Mouse (Mus musculus): ENCODE results near the gene Sept1. TPM values are rescaled to one million over a fixed set of nuclear protein-coding genes. Genes with fewer than 3 reads are reported as not detected.

The Sept1 gene
- total and polyA plus RNA-seq, 3 experiments: 51.1 to 263 (median 128) TPM

GRCm38 (mm10) chr7:127211014-127211745 lies 21.8 kb downstream of the Sept1 start:
- no peak for TF ChIP-seq TAL1 (conservative IDR thresholded peaks at IDR 0.05; ENCODE audit: low read depth, low read length)
- no peak for TF ChIP-seq GATA1 (IDR thresholded peaks at IDR 0.05; ENCODE audit: borderline replicate concordance, low read length)
- TF ChIP-seq CTCF (IDR thresholded peaks at IDR 0.05; ENCODE audit: low read depth, low read length): no peak
- no peak for TF ChIP-seq GATA2 (IDR thresholded peaks at IDR 0.05; ENCODE audit: borderline replicate concordance, low read depth, low read length)
- TF ChIP-seq POLR2AphosphoS5 (IDR thresholded peaks at IDR 0.05; ENCODE audit: insufficient replicate concordance, low read depth, low read length): no peak
- H3K4me3 ChIP-seq (ENCODE audit: low read depth, low read length): no peak overlapping the region
- H3K4me1 ChIP-seq (ENCODE audit: insufficient read depth, low read depth, low read length): peaks cover 69% of the 10 kb centered on the region

GRCm38 (mm10) chr7:127210266-127210665 lies 22.7 kb downstream of the Sept1 start:
- H3K4me1 ChIP-seq (ENCODE audit: insufficient read depth, low read depth, low read length): peaks cover 69% of the 10 kb centered on the region
- no peak overlapping the region for H3K4me3 ChIP-seq (ENCODE audit: low read depth, low read length)
- H3K9me3 ChIP-seq (replicated peaks): no peaks in the 10 kb centered on the region
- no peaks in the 10 kb centered on the region for H3K27me3 ChIP-seq (ENCODE audit: insufficient read depth, low read length)
- peaks cover 26% of the 10 kb centered on the region for H3K36me3 ChIP-seq (replicated peaks)
- no peak for ATAC-seq (ENCODE audit: extremely low read depth, insufficient number of reproducible peaks, low FRiP score, poor library complexity, severe bottlenecking)
- no peak for DNase-seq (ENCODE audit: low spot score)
- no peak for TF ChIP-seq POLR2AphosphoS5 (IDR thresholded peaks at IDR 0.05; ENCODE audit: insufficient replicate concordance, low read depth, low read length)
- TF ChIP-seq GATA2 (IDR thresholded peaks at IDR 0.05; ENCODE audit: borderline replicate concordance, low read depth, low read length): no peak
- TF ChIP-seq GATA1 (IDR thresholded peaks at IDR 0.05; ENCODE audit: borderline replicate concordance, low read length): no peak
- no peak for TF ChIP-seq TAL1 (conservative IDR thresholded peaks at IDR 0.05; ENCODE audit: low read depth, low read length)
- no peak for TF ChIP-seq CTCF (IDR thresholded peaks at IDR 0.05; ENCODE audit: low read depth, low read length)

More at GRCm38 (mm10) chr7:127211014-127211745, 21.8 kb downstream of the Sept1 start:
- ATAC-seq (ENCODE audit: extremely low read depth, insufficient number of reproducible peaks, low FRiP score, poor library complexity, severe bottlenecking): no peak
- Histone ChIP-seq H3K27me3 (ENCODE audit: insufficient read depth, low read length) (no peaks in the 10 kb centered on the region), H3K9me3 (replicated peaks) (no peaks in the 10 kb centered on the region), H3K36me3 (replicated peaks) (peaks cover 28% of the 10 kb centered on the region)
- no peak for DNase-seq (ENCODE audit: low spot score)

GRCm38 (mm10) chr7:127209851-127210250 lies 23.1 kb downstream of the Sept1 start:
- Histone ChIP-seq H3K4me3 (ENCODE audit: low read depth, low read length) (peak overlapping the region; percentile 65; the same call in 1 of the 2 replicates), H3K36me3 (replicated peaks) (peaks cover 26% of the 10 kb centered on the region), H3K4me1 (ENCODE audit: insufficient read depth, low read depth, low read length) (peaks cover 69% of the 10 kb centered on the region), H3K27me3 (ENCODE audit: insufficient read depth, low read length) (no peaks in the 10 kb centered on the region), H3K9me3 (replicated peaks) (no peaks in the 10 kb centered on the region)
- DNase-seq (ENCODE audit: low spot score): no peak
- TF ChIP-seq TAL1 (conservative IDR thresholded peaks at IDR 0.05; ENCODE audit: low read depth, low read length) (no peak), CTCF (IDR thresholded peaks at IDR 0.05; ENCODE audit: low read depth, low read length) (no peak), GATA2 (IDR thresholded peaks at IDR 0.05; ENCODE audit: borderline replicate concordance, low read depth, low read length) (no peak), POLR2AphosphoS5 (IDR thresholded peaks at IDR 0.05; ENCODE audit: insufficient replicate concordance, low read depth, low read length) (no peak), GATA1 (IDR thresholded peaks at IDR 0.05; ENCODE audit: borderline replicate concordance, low read length) (no peak)
- no peak for ATAC-seq (ENCODE audit: extremely low read depth, insufficient number of reproducible peaks, low FRiP score, poor library complexity, severe bottlenecking)

GRCm38 (mm10) chr7:127208553-127209438 lies 24.1 kb downstream of the Sept1 start, which contains the start of gene Mylpf:
Gene Mylpf, plus strand, starts transcription at chr7:127208890.
- H3K27me3 ChIP-seq (ENCODE audit: insufficient read depth, low read length): no peaks in the 10 kb centered on the region
- H3K4me1 ChIP-seq (ENCODE audit: insufficient read depth, low read depth, low read length): peaks cover 67% of the 10 kb centered on the region
- ATAC-seq (ENCODE audit: extremely low read depth, insufficient number of reproducible peaks, low FRiP score, poor library complexity, severe bottlenecking): peak; percentile 90
- DNase-seq (ENCODE audit: low spot score): peak; percentile 93
- no peaks in the 10 kb centered on the region for H3K9me3 ChIP-seq (replicated peaks)
- peak within 1 kb of the TSS; percentile 76 for H3K4me3 ChIP-seq (ENCODE audit: low read depth, low read length)
- H3K36me3 ChIP-seq (replicated peaks): peaks cover 26% of the 10 kb centered on the region
- TF ChIP-seq POLR2AphosphoS5 (IDR thresholded peaks at IDR 0.05; ENCODE audit: insufficient replicate concordance, low read depth, low read length) (no peak), GATA2 (IDR thresholded peaks at IDR 0.05; ENCODE audit: borderline replicate concordance, low read depth, low read length) (no peak), GATA1 (IDR thresholded peaks at IDR 0.05; ENCODE audit: borderline replicate concordance, low read length) (no peak), CTCF (IDR thresholded peaks at IDR 0.05; ENCODE audit: low read depth, low read length) (no peak), TAL1 (conservative IDR thresholded peaks at IDR 0.05; ENCODE audit: low read depth, low read length) (no peak)

GRCm38 (mm10) chr7:127208295-127208552 lies 24.7 kb downstream of the Sept1 start, which contains the start of gene Tbc1d10b:
Gene Tbc1d10b, minus strand, starts transcription at chr7:127208468.
- H3K9me3 ChIP-seq (replicated peaks): no peaks in the 10 kb centered on the region
- TF ChIP-seq POLR2AphosphoS5 (IDR thresholded peaks at IDR 0.05; ENCODE audit: insufficient replicate concordance, low read depth, low read length) (no peak), GATA1 (IDR thresholded peaks at IDR 0.05; ENCODE audit: borderline replicate concordance, low read length) (no peak), CTCF (IDR thresholded peaks at IDR 0.05; ENCODE audit: low read depth, low read length) (no peak)
- no peaks in the 10 kb centered on the region for H3K27me3 ChIP-seq (ENCODE audit: insufficient read depth, low read length)
- peaks cover 68% of the 10 kb centered on the region for H3K4me1 ChIP-seq (ENCODE audit: insufficient read depth, low read depth, low read length)
- no peak for ATAC-seq (ENCODE audit: extremely low read depth, insufficient number of reproducible peaks, low FRiP score, poor library complexity, severe bottlenecking)
- H3K36me3 ChIP-seq (replicated peaks): peaks cover 27% of the 10 kb centered on the region
- DNase-seq (ENCODE audit: low spot score): no peak
- H3K4me3 ChIP-seq (ENCODE audit: low read depth, low read length): peak within 1 kb of the TSS; percentile 76

Measured in G1E (cell line).